Mouse (Mus musculus) CH12.LX (cell line): ENCODE results near the gene Snx10.

Experiments
- CTCF ChIP-seq, 2 experiments: IDR thresholded peaks in 1 of 2; conservative IDR thresholded peaks in 1 of 2; 2 replicates each; pipeline ENCODE4 v1.5.1; 2011 to 2012; ENCODE audit warnings: low read depth in 2 of 2, low read length in 2 of 2, improper control_type of control experiment in 1 of 2, inconsistent platforms in 1 of 2, mild to moderate bottlenecking in 1 of 2, moderate library complexity in 1 of 2
- JUN ChIP-seq: IDR thresholded peaks from 2 replicates; pipeline ENCODE4 v1.6.1; 2011; ENCODE audit warnings: low read depth, mild to moderate bottlenecking, low read length, improper control_type of control experiment, moderate library complexity; ENCODE audit not compliant: insufficient read depth
- MAFK ChIP-seq: IDR thresholded peaks from 2 replicates; pipeline ENCODE4 v1.6.1; 2011; ENCODE audit warnings: low read length, improper control_type of control experiment; ENCODE audit not compliant: insufficient replicate concordance
- MXI1 ChIP-seq: IDR thresholded peaks from 2 replicates; pipeline ENCODE4 v1.6.1; 2011; ENCODE audit warnings: mild to moderate bottlenecking, low read depth, low read length, improper control_type of control experiment

GRCm38 (mm10) chr6:51603691-51604090 lies 80.0 kb downstream of the Snx10 start:
- no peak for TF ChIP-seq MXI1
- TF ChIP-seq MAFK: no peak
- TF ChIP-seq CTCF (conservative IDR thresholded peaks at IDR 0.05 in 1 of 2, IDR thresholded peaks at IDR 0.05 in 1 of 2; ENCODE audit: low read depth in 2 of 2, low read length in 2 of 2): no peak
- no peak for TF ChIP-seq JUN
